Mouse (Mus musculus): ENCODE measurements around the gene 1700023F06Rik.

Gene 1700023F06Rik

GRCm38 (mm10) chr11:103208458-103208857 is at the start of gene 1700023F06Rik:
1700023F06Rik (minus strand) TSS chr11:103208558.
- no peak for DNase-seq (ENCODE audit: low spot score in 2 of 2)

GRCm38 (mm10) chr11:103257938-103258481 is 49.7 kb upstream of the 1700023F06Rik start:
- no peak for DNase-seq (ENCODE audit: low spot score in 2 of 2)

- DNase-seq (ENCODE audit: low spot score in 2 of 2) = no peak
Measured at GRCm38 (mm10) chr11:103253605-103254004, 45.2 kb upstream of the 1700023F06Rik start.

- no peak for DNase-seq (ENCODE audit: low spot score in 2 of 2)
Measured at GRCm38 (mm10) chr11:103252380-103252779, 44.0 kb upstream of the 1700023F06Rik start.

GRCm38 (mm10) chr11:103250324-103250723 is 42.0 kb upstream of the 1700023F06Rik start:
- no peak for DNase-seq (ENCODE audit: low spot score in 2 of 2)

GRCm38 (mm10) chr11:103249509-103249908 is 41.2 kb upstream of the 1700023F06Rik start:
- no peak for DNase-seq (ENCODE audit: low spot score in 2 of 2)

GRCm38 (mm10) chr11:103248837-103249236 is 40.5 kb upstream of the 1700023F06Rik start:
- no peak for DNase-seq (ENCODE audit: low spot score in 2 of 2)

GRCm38 (mm10) chr11:103247504-103248177 is 39.3 kb upstream of the 1700023F06Rik start:
- no peak for DNase-seq (ENCODE audit: low spot score in 2 of 2)

- DNase-seq (ENCODE audit: low spot score in 2 of 2) = no peak
Measured at GRCm38 (mm10) chr11:103246731-103247290, 38.5 kb upstream of the 1700023F06Rik start.

GRCm38 (mm10) chr11:103246081-103246730 is 37.8 kb upstream of the 1700023F06Rik start:
- no peak for DNase-seq (ENCODE audit: low spot score in 2 of 2)

- DNase-seq (ENCODE audit: low spot score in 2 of 2) = no peak
Measured at GRCm38 (mm10) chr11:103244856-103245255, 36.5 kb upstream of the 1700023F06Rik start.

- no peak for DNase-seq (ENCODE audit: low spot score in 2 of 2)
Measured at GRCm38 (mm10) chr11:103240740-103241139, 32.4 kb upstream of the 1700023F06Rik start.

GRCm38 (mm10) chr11:103237757-103238156 is 29.4 kb upstream of the 1700023F06Rik start:
- no peak for DNase-seq (ENCODE audit: low spot score in 2 of 2)

- DNase-seq (ENCODE audit: low spot score in 2 of 2) = no peak
Measured at GRCm38 (mm10) chr11:103236903-103237302, 28.5 kb upstream of the 1700023F06Rik start.

- no peak for DNase-seq (ENCODE audit: low spot score in 2 of 2)
Measured at GRCm38 (mm10) chr11:103236431-103236830, 28.1 kb upstream of the 1700023F06Rik start.

- DNase-seq (ENCODE audit: low spot score in 2 of 2) = no peak
Measured at GRCm38 (mm10) chr11:103235702-103236101, 27.3 kb upstream of the 1700023F06Rik start.

GRCm38 (mm10) chr11:103234447-103234846 is 26.1 kb upstream of the 1700023F06Rik start:
- DNase-seq (ENCODE audit: low spot score in 2 of 2) = no peak

GRCm38 (mm10) chr11:103232966-103233365 is 24.6 kb upstream of the 1700023F06Rik start:
- DNase-seq (ENCODE audit: low spot score in 2 of 2) = peak; percentile 65 to 89

- no peak for DNase-seq (ENCODE audit: low spot score in 2 of 2)
Measured at GRCm38 (mm10) chr11:103231367-103231766, 23.0 kb upstream of the 1700023F06Rik start.

GRCm38 (mm10) chr11:103230626-103231025 is 22.3 kb upstream of the 1700023F06Rik start:
- no peak for DNase-seq (ENCODE audit: low spot score in 2 of 2)

GRCm38 (mm10) chr11:103229608-103230007 is 21.2 kb upstream of the 1700023F06Rik start:
- DNase-seq (ENCODE audit: low spot score in 2 of 2) = no peak

- DNase-seq (ENCODE audit: low spot score in 2 of 2) = no peak
Measured at GRCm38 (mm10) chr11:103223951-103224456, 15.6 kb upstream of the 1700023F06Rik start.
